Mouse (Mus musculus) spleen, adult 18-20 months (tissue): Measurements from ENCODE around the gene 1700011M02Rik.
"Not testable (repeated sequence)": the region's sequence is repeated elsewhere in the genome, so short reads cannot be mapped to it uniquely, and the experiment has no call there.

ENCODE experiments used
- DNase-seq, 2 experiments: peaks; one replicate each; pipeline ENCODE4 v3.0.0; 2022; ENCODE audit warnings: mixed read lengths in 2 of 2

The 1700011M02Rik gene

GRCm38 (mm10) chrX:102908587-102908986 lies at the start of gene 1700011M02Rik, which contains the start of gene Dmrtc1a:
1700011M02Rik (plus strand) TSS chrX:102908905.
Dmrtc1a (minus strand) TSS chrX:102908687.
- not testable (repeated sequence) for DNase-seq

DNA sequence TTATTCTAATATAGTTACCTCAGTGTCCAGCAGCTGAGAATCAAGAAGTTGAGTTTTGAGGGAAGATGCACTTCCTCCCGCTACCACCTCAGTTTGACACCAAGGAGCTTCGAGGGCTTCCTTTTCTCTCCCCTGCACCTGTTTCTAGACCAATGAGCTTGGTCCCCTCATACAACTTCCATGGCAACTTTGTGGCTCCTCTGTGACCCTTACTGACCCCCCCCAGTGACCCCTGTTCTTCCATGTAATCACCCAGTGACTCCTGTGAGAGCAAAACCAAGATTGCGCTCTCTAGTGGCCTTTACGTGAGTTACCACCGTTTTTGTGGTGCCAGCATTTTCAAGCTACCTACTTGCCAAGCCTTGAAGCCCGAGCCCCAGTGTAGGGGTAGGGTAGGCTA lies 40.8 kb upstream of the 1700011M02Rik start, which contains the start of gene 1700031F05Rik:
Gene 1700031F05Rik, minus strand, starts transcription at position 101 of the 400 bp plus-strand sequence.
- DNase-seq: no peak

- DNase-seq: not testable (repeated sequence)
These were observed 6.1 kb downstream of the 1700011M02Rik start for GRCm38 (mm10) chrX:102914823-102915222.

- peak in 1 of 2 experiments; percentile 3 for DNase-seq
These were observed 18.0 kb downstream of the 1700011M02Rik start for GRCm38 (mm10) chrX:102926707-102927106.

DNA sequence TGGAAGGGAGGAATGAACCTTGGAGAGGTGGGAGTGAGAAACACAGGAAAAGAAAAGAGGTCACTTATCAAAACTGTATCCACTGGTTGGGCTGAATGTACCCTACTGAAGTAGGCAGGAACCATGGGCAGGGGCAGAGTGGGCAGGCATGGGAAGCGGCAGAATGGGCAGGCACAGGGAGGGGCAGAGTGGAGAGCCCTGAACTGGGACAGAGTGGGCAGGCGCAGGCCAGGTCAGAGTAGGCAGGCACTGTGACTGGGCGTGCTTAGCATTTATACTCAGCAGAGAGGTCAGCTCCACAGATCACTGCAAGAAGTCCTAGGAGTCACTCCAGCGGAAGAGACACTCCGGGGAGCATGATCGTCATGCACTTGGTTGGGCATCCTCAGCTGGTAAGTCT lies 19.4 kb downstream of the 1700011M02Rik start, which contains the start of gene 1700018G05Rik:
Gene 1700018G05Rik, plus strand, starts transcription at position 301 of the 400 bp plus-strand sequence.
- DNase-seq: not testable (repeated sequence)

DNA sequence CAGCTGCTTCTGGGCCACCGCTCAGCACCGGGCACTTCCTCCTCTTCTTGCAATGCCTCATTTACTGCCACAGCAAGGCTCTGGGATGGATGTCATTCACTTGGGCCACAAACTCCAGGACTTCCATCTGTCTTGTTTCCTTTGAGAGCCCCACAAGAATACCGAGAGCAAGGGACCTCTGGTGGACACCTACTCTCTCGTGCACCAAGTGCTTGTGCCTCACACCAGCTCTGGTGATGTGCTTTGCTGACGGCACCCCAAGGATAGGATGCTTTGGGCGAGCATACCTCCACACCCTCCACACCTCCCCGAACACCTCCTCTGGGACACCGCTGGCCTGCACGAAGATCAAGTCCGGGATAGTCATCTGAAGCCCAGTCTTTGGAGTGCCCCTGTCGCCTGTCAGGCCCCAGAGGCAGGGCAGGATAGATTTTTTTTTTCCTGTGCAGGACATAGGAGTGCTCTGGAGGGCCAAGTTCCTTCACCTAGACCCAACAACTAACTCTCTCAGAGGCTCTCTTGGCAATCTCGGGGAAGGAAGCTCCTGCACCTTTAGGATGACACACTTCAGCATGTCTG lies 24.4 kb downstream of the 1700011M02Rik start:
- DNase-seq: no peak

DNA sequence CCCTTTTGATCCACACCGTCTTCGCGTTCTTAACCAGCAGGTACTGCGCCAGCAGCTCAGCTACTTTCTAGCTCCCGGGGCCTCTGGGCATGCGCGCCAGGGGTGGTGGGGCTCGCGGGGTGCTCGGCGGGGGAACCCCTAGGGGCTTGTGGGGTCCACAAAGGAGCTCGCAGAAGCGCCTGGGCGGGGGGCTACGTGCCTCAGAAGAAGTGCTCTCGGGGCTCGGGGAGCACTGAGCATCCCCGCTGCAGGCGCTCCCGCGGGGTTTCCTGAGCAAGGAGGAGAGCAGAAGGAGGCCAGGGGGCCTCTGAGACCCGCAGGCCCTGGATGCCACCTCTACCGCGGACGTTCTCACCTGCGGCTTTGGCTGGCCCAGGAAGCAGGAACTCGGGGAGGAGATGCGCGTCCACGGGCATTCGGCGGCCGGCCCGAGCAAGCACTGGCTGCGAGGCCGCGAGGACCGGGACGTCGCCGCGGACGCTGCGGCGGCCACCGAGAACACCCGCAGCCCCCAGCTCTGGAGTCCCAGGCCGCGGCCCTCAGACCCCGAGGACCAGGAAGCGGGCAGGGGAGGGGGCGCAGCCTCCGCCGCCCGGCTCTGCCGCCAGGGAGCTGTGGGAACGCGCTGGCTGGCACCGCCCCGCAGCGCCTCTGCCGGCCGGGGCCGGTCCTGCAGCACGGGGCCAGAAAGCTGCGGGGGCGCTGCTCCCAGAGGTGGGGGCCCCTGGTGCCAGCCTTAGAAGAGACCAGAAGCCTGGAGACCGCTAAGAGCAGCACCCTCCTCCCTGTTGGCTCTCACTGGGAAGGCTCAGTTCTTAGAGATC lies 25.1 kb downstream of the 1700011M02Rik start:
- DNase-seq: peak in 1 of 2 experiments; percentile 12

- DNase-seq: no peak
These were observed 25.7 kb downstream of the 1700011M02Rik start for GRCm38 (mm10) chrX:102934395-102934764.

DNA sequence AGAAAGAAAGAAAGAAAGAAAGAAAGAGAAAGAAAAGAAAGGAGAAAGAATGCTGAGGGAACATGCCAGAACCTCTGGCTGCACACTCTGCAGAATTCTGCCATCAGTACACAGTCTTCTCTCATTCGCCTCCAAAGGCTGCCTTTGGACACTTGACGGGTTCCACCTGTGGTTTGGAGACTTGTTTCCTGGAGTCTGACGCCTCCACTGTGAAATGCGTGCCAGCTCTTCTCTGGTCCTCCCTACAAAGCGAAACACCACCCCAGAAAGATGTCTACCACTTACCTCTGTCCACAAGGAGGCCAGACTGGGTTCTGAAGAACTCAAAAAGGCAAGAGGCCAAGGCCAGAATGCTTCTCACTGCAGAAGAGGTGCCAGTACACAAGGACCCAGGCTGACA lies 28.0 kb downstream of the 1700011M02Rik start:
- DNase-seq: no peak

DNA sequence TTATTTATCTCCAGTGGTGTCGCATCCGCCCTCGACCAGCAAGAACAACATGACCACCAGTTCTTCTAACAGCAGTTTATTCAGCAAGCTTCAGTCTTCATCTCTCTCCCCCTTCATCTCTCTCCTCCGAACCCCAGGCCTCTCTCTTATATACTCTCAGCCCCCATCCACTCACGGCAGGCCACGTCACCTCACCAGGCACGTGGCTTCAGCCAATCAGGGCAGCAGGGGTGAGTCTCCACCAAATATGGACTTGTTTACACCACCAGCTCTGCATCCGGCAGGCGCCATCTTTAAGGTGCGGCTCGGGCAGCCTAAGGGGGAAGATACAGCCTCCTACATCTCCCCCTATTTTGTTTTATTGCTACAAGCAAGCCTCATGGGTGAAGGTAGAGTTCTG lies 41.4 kb downstream of the 1700011M02Rik start:
- DNase-seq: not testable (repeated sequence)

GRCm38 (mm10) chrX:102958917-102959316 lies 50.2 kb downstream of the 1700011M02Rik start:
- no peak for DNase-seq
